ENCODE assay signal across 10 mouse cellular contexts in genomic region chr6:55676141-55676662, GRCm38 (mm10). TPM values are rescaled to one million over a fixed set of nuclear protein-coding genes. Genes with fewer than 3 reads are reported as not detected.
DNase-seq lines count a peak whose midpoint lies in the region; ATAC-seq and TF ChIP-seq lines count a peak whose summit lies in the region.
"Had no signal": no experiment of that assay in that cellular context is flagged by ENCODE, and none has a peak within 500 bp of the region (broad histone marks: within the 10 kb centered on the region; RNA-seq: fewer than 3 reads in every experiment).

No protein-coding gene starts in this region.

- H3K4me3 ChIP-seq in brown adipose tissue, adult 24 weeks (ENCODE audit: insufficient read depth, low read depth, low read length) = peak overlapping the region; percentile 7; the same call in 1 of the 2 replicates
- H3K4me3 ChIP-seq in heart, adult 2 months = no peak overlapping the region
- H3K4me3 ChIP-seq in limb, embryonic 12.5 days (replicated peaks) = no peak overlapping the region
- no peak overlapping the region for H3K4me3 ChIP-seq in lung, postnatal 0 days (ENCODE audit: low read depth, low read length)

- TF ChIP-seq CTCF in heart, adult 2 months (IDR thresholded peaks at IDR 0.05) = no peak
- no peak for TF ChIP-seq CTCF in lung, postnatal 0 days (IDR thresholded peaks at IDR 0.05)

- 38% methylated on average over 6 of the region's 6 CpGs for WGBS in heart, adult 2 months
- WGBS in limb, embryonic 12.5 days = 60% methylated on average over 6 of the region's 6 CpGs
- whole genome bisulfite sequencing in lung, postnatal 0 days = 48% methylated on average over 6 of the region's 6 CpGs

- H3K79me2 ChIP-seq in heart, adult 2 months (replicated peaks; ENCODE audit: control insufficient read depth, insufficient read depth, low read length) = no peaks in the 10 kb centered on the region

- H3K9me3 ChIP-seq in limb, embryonic 12.5 days = no peaks in the 10 kb centered on the region
- H3K9me3 ChIP-seq in lung, postnatal 0 days (ENCODE audit: low read length) = no peaks in the 10 kb centered on the region

- peak overlapping the region; percentile 72 for H3K4me2 ChIP-seq in limb, embryonic 12.5 days
- H3K4me2 ChIP-seq in lung, postnatal 0 days (replicated peaks; ENCODE audit: low read depth, low read length) = no peak overlapping the region

- TF ChIP-seq POLR2A in heart, adult 2 months (IDR thresholded peaks at IDR 0.05; ENCODE audit: insufficient read depth, low read depth, low read length) = no peak

- no peaks in the 10 kb centered on the region; the same call in 1 of the 2 replicates for H3K27me3 ChIP-seq in heart, adult 2 months (ENCODE audit: control insufficient read depth, insufficient read depth, low read length)
- peaks cover 31% of the 10 kb centered on the region for H3K27me3 ChIP-seq in limb, embryonic 12.5 days
- 0 out of 2 replicates have a peak, but pooled peaks cover 6% of the 10 kb centered on the region for H3K27me3 ChIP-seq in lung, postnatal 0 days (replicated peaks; ENCODE audit: insufficient read depth, low read length)

- intact Hi-C loops in heart, adult 2 months (cut with DNase I) = loop anchor here (1.0 to 10.0 kb wide), 2 partner anchors 28 to 61 kb away; no protein-coding TSS in a partner anchor

- no peak for ATAC-seq in limb, embryonic 12.5 days (ENCODE audit: insufficient number of reproducible peaks, insufficient read depth, low FRiP score, low TSS enrichment, low read depth)
- ATAC-seq in lung, postnatal 0 days = no peak

- TF ChIP-seq EP300 in heart, adult 2 months (IDR thresholded peaks at IDR 0.05; ENCODE audit: insufficient read depth, low read depth, low read length) = 0 out of 2 replicates have a peak, but pooled peaks have one; percentile 18
- no peak for TF ChIP-seq EP300 in lung, postnatal 0 days (IDR thresholded peaks at IDR 0.05)

- H3K36me3 ChIP-seq in heart, adult 2 months (ENCODE audit: control insufficient read depth, insufficient read depth, low read length) = no peaks in the 10 kb centered on the region
- H3K36me3 ChIP-seq in limb, embryonic 12.5 days = no peaks in the 10 kb centered on the region
- H3K36me3 ChIP-seq in lung, postnatal 0 days (ENCODE audit: insufficient read depth, low read length) = no peaks in the 10 kb centered on the region

- H3K27ac ChIP-seq in brown adipose tissue, adult 24 weeks (replicated peaks; ENCODE audit: low read depth, low read length) = no peak overlapping the region; the same call in 1 of the 2 replicates
- no peak overlapping the region for H3K27ac ChIP-seq in heart, adult 2 months
- H3K27ac ChIP-seq in limb, embryonic 12.5 days = no peak overlapping the region
- H3K27ac ChIP-seq in lung, postnatal 0 days (ENCODE audit: low read length) = no peak overlapping the region
- H3K27ac ChIP-seq: kidney, postnatal 0 days had no signal

- DNase-seq in cerebellum, adult 11 months = peak; percentile 14
- no peak for DNase-seq in cerebellum, postnatal 4 days (ENCODE audit: low spot score in 2 of 2)
- peak; percentile 20 to 26 for DNase-seq in heart, adult 2 months
- no peak for DNase-seq in lung, postnatal 0 days (ENCODE audit: low spot score)
- no peak for DNase-seq in T-cell, adult 2 months (ENCODE audit: low spot score)
- no peak for DNase-seq in adrenal gland, adult 2 months

- no peaks in the 10 kb centered on the region for H3K4me1 ChIP-seq in brown adipose tissue, adult 24 weeks (ENCODE audit: control insufficient read depth, insufficient read depth, insufficient read length, low read length)
- H3K4me1 ChIP-seq in heart, adult 2 months (ENCODE audit: control insufficient read depth, insufficient read depth, low read length) = no peaks in the 10 kb centered on the region; the same call in 1 of the 2 replicates
- H3K4me1 ChIP-seq in limb, embryonic 12.5 days (replicated peaks) = peaks cover 12% of the 10 kb centered on the region
- no peaks in the 10 kb centered on the region for H3K4me1 ChIP-seq in lung, postnatal 0 days (ENCODE audit: insufficient read depth, low read depth, low read length)

- H3K9ac ChIP-seq in heart, adult 2 months (ENCODE audit: low read depth, low read length) = no peak overlapping the region
- H3K9ac ChIP-seq in limb, embryonic 12.5 days (replicated peaks) = no peak overlapping the region
- no peak overlapping the region for H3K9ac ChIP-seq in lung, postnatal 0 days (replicated peaks; ENCODE audit: low read depth)

RNA-seq across cellular contexts. Expression of gene Neurod6, which starts 4.9 kb away (rescaled TPM):
- polyA plus RNA-seq in brown adipose tissue, adult 24 weeks (2012; ENCODE audit: insufficient read depth, insufficient read length, missing spikeins) = not detected in 2 replicates
- not detected for total RNA-seq in heart, adult 2 months (2021)
- polyA plus RNA-seq in heart, adult 2 months (2012; rRNA removed) = not detected in 2 replicates
- polyA plus RNA-seq in limb, embryonic 12.5 days (2016; fragmentation: Nextera tagmentation; extraction: Ambion mirVana) = not detected in 2 replicates
- not detected in 2 replicates for polyA plus RNA-seq in lung, postnatal 0 days (2015; fragmentation: Nextera tagmentation; extraction: Ambion mirVana)
- total RNA-seq in adrenal gland, adult 2 months (2021) = not detected
- polyA plus RNA-seq in adrenal gland, adult 2 months (2012; rRNA removed) = not detected in 2 replicates
- polyA plus RNA-seq: kidney, postnatal 0 days; lung, embryonic 16.5 days had no signal

Comparison
In these comparisons a context has a peak if more than half of its experiments do, and no peak if none do; other contexts are left out.
1. DNase-seq: peak in cerebellum, adult 11 months (single experiment) and heart, adult 2 months (2 of 2); none in cerebellum, postnatal 4 days (0 of 2), lung, postnatal 0 days (single experiment), T-cell, adult 2 months (single experiment) and adrenal gland, adult 2 months (single experiment).